Mouse (Mus musculus) lung, postnatal 25 days (tissue): ENCODE measurements around the gene Best3.
"Not testable (repeated sequence)": the region's sequence is repeated elsewhere in the genome, so short reads cannot be mapped to it uniquely, and the experiment has no call there.

Source experiments
- DNase-seq: peaks from one replicate; pipeline ENCODE4 v3.0.0; 2022; ENCODE audit warnings: low spot score

Best3 gene

DNA sequence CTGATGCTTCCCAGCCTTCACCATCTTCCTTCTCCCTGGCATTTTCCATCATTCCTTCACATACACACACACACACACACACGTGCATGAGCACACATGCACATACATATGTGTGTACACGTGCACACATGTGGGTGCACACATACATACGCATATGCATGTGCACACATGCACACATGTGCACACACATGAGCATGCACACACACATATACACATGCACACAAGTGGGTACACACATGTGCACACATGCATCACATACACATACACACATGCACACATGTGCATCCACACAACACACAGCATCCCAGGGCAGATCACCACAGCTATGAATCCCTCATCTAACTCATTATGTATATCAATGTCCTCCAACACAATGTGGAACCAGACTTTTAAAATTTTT lies 45.0 kb downstream of the Best3 start:
- DNase-seq, result no peak

DNA sequence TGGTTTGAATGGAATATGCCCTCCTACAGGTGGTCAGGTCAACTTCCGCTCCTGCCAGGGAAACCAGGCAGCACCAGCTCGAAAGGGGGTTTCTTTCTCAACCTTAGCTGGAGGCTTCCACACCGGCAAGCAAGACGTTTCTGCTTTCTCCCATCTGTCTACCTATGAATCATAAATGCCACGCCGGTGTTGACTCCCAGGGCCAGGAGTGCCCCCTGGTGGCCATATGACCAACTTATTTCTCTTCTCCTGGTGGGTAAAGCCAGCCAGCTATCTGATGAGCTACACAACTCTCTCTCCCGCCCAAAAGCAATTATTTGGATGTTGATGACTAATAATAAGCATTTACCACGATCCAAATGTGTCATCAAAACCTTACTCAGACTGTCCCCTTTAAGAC lies 47.7 kb downstream of the Best3 start:
- peak; percentile 81 for DNase-seq

DNA sequence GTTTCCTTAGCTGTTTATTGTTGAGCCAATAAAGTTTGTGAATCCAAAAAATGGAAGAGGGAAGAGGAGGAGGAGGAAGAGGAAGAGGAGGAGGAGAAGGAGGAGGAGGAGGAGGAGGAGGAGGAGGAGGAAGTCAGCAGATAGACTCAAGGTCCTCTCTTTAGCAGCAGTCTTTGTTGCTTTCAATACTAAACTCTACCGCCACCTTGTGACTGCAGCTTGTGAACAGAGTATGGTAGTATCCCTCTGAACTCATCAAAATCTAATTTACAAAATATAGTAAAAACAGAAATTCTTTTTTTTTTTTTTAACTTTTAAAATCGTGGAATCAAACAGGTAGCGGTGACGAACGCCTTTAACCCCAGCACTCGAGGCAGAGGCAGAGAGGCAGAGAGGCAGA lies 54.2 kb downstream of the Best3 start:
- no peak for DNase-seq

DNA sequence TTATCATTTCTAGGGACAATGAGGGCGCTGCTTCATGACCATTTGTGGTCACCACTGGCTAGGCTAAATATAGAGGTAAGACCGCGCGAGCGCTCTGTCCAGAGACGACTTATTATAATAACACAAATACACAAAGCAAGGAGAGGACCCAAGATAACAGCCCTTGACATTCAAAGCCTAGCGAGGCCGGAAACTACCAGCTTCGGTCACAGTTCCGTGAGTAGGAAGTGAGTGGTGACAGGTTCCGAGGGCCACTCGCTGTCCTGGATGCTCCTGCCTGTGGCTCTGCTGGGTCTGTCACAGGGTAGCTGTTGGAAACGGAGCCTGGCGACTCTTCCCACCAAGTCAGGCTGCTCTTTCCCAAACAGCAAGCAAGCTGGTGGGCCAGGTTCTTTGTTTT lies 56.2 kb downstream of the Best3 start:
- DNase-seq, result no peak

DNA sequence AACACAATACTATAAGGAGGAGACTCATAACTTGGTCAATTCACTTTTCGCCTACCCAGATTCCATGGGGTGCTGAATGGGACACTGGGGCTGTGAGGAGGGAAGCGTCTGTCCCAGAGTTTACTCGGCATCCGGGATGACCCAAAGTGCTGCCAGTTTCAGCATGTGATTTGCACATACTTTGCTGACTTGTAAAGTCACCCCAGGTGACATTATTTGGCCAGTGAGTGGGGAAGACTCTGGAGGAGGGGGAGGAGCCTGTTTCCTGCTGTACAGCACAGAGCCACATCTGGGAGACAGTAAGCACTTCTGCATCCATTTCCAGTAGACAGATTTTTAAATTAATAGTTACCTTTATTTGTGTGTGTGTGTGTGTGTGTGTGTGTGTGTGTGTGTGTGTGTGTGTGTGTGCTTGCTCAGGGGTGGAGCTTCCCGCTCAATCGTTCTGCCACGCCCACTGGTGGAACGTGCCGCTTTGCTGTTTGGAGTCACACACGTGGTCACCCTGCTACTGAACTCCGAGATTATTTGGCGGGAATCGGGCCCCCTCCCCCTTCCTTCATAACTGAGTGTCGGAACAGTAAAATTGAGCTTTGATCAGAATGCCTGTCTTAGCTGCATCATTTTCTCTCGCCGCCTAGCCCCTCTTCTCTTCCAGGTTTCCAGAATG lies 57.5 kb downstream of the Best3 start:
- not testable (repeated sequence) for DNase-seq

DNA sequence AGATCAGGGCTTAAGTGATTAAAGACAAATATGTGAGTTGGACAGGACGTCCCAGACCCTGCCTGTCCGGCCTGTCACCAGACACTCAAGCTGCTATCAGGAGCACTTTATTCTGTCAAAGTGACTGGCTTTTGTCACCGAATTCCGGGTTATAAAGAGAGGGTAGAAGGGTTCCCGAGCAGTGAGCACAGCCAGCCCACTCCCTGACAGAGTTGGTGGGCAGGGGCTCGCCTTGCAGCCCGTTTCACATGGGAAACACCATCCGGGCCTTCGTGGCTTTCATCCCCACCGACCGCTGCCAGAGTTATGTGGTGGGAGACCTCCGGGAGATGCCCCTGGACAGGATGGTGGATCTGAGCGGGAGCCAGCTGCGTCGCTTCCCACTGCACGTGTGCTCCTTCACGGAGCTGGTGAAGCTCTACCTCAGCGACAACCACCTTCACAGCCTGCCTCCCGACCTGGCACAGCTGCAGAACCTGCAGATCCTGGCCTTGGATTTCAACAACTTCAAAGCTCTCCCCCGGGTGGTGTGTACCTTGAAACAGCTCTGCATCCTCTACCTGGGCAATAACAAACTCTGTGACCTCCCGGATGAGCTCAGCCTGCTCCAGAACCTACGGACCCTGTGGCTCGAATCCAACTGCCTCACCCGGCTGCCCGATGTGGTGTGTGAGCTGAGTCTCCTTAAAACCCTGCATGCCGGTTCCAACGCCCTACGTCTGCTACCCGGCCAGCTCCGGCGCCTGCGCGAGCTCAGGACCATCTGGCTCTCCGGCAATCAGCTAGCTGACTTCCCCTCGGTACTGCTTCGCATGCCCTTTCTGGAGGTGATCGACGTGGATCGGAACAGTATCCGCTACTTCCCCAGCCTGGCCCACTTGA lies 59.3 kb downstream of the Best3 start, which contains the start of gene Lrrc10:
TSS of gene Lrrc10 (plus strand) at position 167 of the 882 bp plus-strand sequence.
- DNase-seq, result no peak

DNA sequence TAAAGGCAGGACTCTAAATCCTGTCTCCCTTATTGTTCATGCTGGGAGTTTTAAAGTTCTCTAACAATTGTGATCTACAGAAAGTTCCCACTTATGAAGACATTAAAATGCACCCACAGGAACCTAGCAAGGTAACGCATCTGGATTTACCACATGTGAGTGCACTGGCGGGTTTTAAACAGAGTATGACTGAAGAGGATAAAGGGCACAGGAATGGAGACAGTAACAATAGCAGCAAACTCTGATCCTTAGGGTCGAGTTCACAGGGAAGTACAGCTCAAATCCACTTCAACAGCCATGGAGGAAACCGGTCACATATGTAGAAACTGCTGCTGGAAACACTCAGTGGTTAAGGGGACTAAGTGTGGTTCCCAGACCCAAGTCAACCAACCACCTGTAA lies 63.1 kb downstream of the Best3 start:
- DNase-seq, result no peak

DNA sequence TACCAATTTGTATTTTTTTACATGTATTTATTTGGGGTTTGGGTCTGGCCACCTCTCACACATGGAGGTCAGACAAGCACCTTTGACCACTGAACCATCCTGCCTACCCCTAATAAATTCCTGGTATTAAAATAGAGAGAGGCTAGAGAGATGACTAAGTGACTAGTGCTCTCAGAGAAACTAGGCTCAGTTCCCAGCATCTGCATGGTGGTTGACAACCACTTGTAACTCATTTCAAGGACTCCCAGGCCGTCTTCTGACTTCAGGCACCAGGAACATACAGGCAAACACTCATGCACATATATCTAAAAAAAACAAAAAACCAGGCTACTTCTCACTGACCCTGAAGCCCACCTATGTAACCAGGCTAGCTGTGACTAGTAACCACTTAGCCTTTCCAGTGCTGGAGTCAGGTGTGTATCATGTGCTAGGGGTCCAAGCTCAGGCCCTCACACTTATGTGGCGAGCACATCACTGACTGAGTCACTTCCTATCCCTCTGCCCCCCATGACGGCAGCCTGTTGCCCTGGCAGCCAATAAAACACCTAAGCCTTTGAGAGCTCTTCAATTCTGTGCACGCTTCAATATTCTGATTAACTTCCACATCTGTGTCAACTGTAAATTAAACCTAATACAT lies 64.0 kb downstream of the Best3 start:
- no peak for DNase-seq

DNA sequence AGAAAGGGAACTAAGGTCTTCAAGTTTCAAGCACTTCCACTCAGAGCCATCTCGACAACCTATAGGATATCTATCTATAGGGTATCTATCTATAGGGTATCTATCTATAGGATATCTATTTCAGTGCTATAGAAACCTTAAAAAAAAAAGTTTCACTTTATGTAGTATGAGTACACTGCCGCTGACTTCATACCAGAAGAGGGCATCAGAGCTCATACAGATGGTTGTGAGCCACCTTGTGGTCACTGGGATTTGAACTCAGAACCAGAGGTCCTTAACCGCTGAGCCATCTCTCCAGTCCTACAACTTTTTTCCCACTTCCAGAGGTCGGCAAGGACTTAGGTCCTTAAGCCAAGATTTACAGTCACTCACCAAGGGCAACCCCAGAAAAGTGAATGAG lies 69.6 kb downstream of the Best3 start:
- DNase-seq, result no peak

DNA sequence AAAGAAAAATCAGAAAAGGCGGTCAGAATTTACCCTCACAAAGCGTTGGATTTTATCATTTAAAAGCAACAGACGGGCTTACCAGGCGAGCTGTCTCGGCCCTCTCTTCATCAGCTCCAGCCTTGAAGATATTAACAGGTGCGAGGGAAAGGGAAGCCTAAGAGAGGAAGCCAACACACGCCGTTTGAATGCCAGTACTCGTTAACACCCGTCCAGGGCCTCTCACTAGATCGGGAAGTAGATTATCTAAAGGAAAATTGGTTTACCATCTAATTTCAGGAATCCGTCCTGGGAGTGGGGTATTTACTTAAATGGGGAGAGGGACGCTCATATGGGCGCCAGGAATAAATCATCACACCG lies 76.8 kb downstream of the Best3 start:
- DNase-seq, result no peak

DNA sequence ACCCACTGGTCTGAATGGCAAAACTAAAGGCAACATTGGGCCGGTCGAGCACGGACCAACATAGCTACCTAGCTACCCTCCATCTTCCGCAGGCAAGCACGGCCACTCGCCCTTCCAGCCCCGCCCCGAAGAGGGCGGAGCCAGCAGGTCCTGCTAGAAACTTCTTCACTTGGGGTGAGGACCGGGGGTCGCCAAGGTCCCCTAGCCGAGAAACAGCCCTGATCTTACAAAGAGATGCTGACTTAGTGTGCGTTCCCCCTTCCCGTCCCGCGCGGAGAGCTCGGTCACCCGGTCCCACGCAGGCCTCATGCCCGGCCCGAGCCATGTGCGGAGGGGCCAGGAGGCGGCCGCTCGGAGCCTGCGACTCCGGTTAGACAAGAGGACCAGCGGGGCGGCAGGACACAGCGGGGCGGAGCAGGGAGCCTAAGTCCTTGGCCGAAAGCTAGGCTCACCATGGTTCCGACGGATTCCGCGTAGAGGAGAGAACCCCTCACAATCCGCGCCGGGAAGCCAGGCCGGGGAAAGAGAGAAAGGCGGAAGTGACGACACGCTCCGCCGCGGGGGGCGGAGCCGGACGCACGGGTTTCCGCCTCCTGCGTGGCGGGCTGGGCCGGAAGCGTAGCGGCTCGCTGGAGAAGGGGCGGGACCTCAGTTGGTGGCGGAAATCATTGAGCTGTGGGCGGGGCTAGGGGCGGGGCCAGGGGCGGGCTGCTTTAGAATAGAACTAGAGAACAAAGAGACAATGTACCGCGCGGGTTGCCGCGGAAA lies 77.3 kb downstream of the Best3 start, which contains the start of gene Cct2:
TSS of gene Cct2 (minus strand) at position 561 of the 768 bp plus-strand sequence.
- DNase-seq, result peak; percentile 93

DNA sequence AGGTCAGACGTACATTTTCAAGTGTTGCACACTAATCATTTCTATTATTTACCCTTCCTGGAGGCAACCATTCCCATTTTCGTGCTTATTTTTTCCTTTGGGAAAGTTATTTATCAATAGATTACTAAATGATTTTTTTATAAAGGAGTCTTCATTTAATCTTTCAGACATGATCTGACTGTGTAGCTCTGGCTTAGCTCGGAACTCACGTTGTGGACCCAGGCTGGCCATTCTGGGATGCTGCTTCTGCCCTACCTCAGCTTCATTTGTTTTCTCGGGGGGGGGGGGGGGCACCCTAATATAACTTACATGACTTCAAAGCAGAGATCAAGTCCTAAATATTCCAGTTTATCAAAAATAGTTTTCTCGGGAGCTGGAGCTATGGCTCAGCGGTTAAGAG lies 78.0 kb downstream of the Best3 start:
- DNase-seq, result no peak

DNA sequence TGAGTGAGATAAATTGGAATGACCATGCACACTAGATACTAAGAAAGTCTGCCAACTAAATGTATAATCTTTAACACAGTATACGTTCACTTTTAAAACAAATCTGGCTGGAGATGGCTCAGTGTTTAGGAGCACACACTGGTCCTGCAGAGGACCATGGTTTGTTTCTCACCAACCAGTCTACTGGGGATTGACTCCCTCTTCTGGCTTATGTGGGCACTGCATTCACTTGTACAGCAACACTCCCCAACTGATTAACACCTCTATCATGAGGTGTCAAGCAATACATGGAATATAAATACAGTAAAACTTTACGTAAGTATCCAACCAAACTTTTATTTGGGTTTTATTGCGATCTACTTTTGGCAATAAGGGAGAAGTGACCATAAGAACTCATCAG lies 83.0 kb downstream of the Best3 start:
- no peak for DNase-seq

DNA sequence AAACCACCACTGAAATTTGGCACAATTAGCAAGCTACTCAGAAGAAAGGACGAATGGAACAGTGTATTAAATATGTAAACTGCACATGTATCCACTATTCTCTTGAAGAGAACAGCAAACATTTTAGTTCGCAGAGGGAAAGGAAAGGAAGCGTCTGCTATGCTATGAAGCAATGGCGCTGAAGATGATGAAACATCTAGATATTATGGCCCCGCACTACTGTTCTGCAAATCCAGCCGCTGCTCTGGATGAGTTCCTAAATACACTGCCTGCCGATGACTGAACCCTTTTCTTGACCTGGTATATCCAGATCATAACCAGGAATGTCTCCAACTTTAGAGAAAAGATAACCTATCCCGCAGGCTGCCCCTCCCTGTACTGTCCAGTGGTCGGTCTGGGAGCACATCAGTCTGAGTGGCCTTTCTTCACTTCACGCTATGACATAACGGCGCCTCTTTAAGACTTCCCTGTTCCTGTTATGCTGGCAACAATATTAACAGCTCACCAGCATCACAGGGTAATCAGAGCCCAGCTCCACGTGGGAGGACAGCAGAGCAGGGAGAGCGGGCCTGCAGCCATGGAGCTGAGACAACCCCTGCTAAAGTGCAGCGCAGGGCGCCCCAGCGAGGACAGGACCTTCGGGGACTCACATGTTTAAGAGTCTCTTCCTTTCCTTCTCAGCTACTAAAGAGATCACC lies 86.2 kb downstream of the Best3 start:
- no peak for DNase-seq

DNA sequence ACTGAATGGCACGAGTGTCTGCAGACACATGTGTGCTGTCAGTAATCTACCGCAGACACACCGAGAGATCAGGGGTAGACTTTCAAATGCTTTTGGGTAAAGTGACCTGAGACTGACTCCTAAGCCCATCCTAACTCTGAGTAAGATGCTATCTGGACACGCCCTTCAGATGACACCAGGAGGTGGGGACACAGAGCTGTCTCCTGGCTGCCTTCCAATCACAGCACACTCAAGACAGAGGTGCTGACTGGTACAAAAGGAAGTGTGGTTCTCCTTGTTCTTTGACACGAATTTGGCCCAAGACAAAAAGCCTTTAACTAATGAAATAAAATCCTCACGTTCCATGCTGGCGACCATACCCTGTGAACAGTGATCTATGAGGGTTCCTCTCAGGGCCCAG lies 87.1 kb downstream of the Best3 start:
- DNase-seq, result no peak
